Mouse (Mus musculus) right cerebral cortex, postnatal 14 days (tissue): ENCODE data around the gene Cenpe.
A peak's percentile ranks its signal among the peaks of the same experiment; 100 is the strongest.

ENCODE experiments used
- DNase-seq: peaks from one replicate; pipeline ENCODE4 v3.0.0; 2022

The Cenpe gene

GRCm38 (mm10) chr3:135281701-135282100 is 69.4 kb downstream of the Cenpe start:
- DNase-seq, result no peak

GRCm38 (mm10) chr3:135285256-135285655 is 72.9 kb downstream of the Cenpe start:
- DNase-seq, result no peak

GRCm38 (mm10) chr3:135285807-135286206 is 73.5 kb downstream of the Cenpe start:
- no peak for DNase-seq

GRCm38 (mm10) chr3:135288138-135288750 is 75.9 kb downstream of the Cenpe start:
- no peak for DNase-seq

- no peak for DNase-seq
These were observed 76.8 kb downstream of the Cenpe start for GRCm38 (mm10) chr3:135289148-135289547.

- DNase-seq, result peak; percentile 57
These were observed 78.0 kb downstream of the Cenpe start for GRCm38 (mm10) chr3:135290249-135290894.

GRCm38 (mm10) chr3:135293703-135294102 is 81.4 kb downstream of the Cenpe start:
- no peak for DNase-seq

GRCm38 (mm10) chr3:135295559-135295958 is 83.2 kb downstream of the Cenpe start:
- DNase-seq, result no peak

GRCm38 (mm10) chr3:135298560-135298959 is 86.2 kb downstream of the Cenpe start:
- DNase-seq, result no peak

- DNase-seq, result no peak
These were observed 87.7 kb downstream of the Cenpe start for GRCm38 (mm10) chr3:135300081-135300480.

GRCm38 (mm10) chr3:135304060-135304459 is 91.7 kb downstream of the Cenpe start:
- DNase-seq, result no peak

- DNase-seq, result no peak
These were observed 92.2 kb downstream of the Cenpe start for GRCm38 (mm10) chr3:135304566-135304965.

- peak; percentile 18 for DNase-seq
These were observed 95.3 kb downstream of the Cenpe start, which contains the start of gene Slc9b2 for GRCm38 (mm10) chr3:135307411-135308259. Gene Slc9b2 (plus strand): TSS chr3:135307700.

- DNase-seq, result no peak
These were observed 100.7 kb downstream of the Cenpe start for GRCm38 (mm10) chr3:135312916-135313491.

- DNase-seq, result no peak
These were observed 101.4 kb downstream of the Cenpe start for GRCm38 (mm10) chr3:135313727-135314126.

GRCm38 (mm10) chr3:135314811-135315210 is 102.5 kb downstream of the Cenpe start:
- DNase-seq, result no peak

GRCm38 (mm10) chr3:135315720-135316425 is 103.5 kb downstream of the Cenpe start:
- DNase-seq, result no peak

GRCm38 (mm10) chr3:135318331-135318730 is 106.0 kb downstream of the Cenpe start:
- DNase-seq, result no peak
